Mouse (Mus musculus) CH12.LX (cell line): Measurements from ENCODE around the gene Fermt1. TPM values are rescaled to one million over a fixed set of nuclear protein-coding genes. Genes with fewer than 3 reads are reported as not detected.

Experiments used
- DNase-seq: peaks from one replicate; pipeline ENCODE4 v3.0.0-alpha.2; 2013; ENCODE audit errors: extremely low read depth
- H3K27ac ChIP-seq: 2 replicates; pipeline ENCODE4 v1.5.1; 2012; ENCODE audit warnings: low read depth, mild to moderate bottlenecking, control low read depth, moderate library complexity; ENCODE audit not compliant: insufficient read depth
- H3K27me3 ChIP-seq: replicated peaks from 2 replicates; pipeline ENCODE3; 2012; ENCODE audit warnings: inconsistent platforms
- H3K36me3 ChIP-seq, 2 experiments: replicated peaks in 1 of 2; 2 replicates each; pipeline versions ENCODE3 to v1.6.1; 2012; ENCODE audit warnings: inconsistent platforms in 1 of 2, low read length in 1 of 2, mild to moderate bottlenecking in 1 of 2, mixed read lengths in 1 of 2, moderate library complexity in 1 of 2; ENCODE audit not compliant: control insufficient read depth in 1 of 2, insufficient read depth in 1 of 2
- H3K4me1 ChIP-seq, 2 experiments: 2 replicates each; pipeline ENCODE4 v1.6.1; 2012; ENCODE audit warnings: inconsistent platforms in 1 of 2, moderate library complexity in 1 of 2; ENCODE audit not compliant: insufficient read depth in 2 of 2, control insufficient read depth in 1 of 2
- H3K4me2 ChIP-seq: 2 replicates; pipeline ENCODE4 v1.6.1; 2012; ENCODE audit warnings: low read depth, mild to moderate bottlenecking, control low read depth; ENCODE audit not compliant: poor library complexity, insufficient read depth, severe bottlenecking
- H3K4me3 ChIP-seq, 3 experiments: fragments of 150-350 bp in 1 of 3; sonication (generic) in 1 of 3; replicated peaks in 1 of 3; 2 replicates each; pipeline versions ENCODE3 to v1.5.1; 2011 to 2012; ENCODE audit warnings: low read depth in 2 of 3, low read length in 2 of 3, mild to moderate bottlenecking in 2 of 3, moderate library complexity in 2 of 3, control low read depth in 1 of 3, improper control_type of control experiment in 1 of 3, inconsistent platforms in 1 of 3, mixed read lengths in 1 of 3; ENCODE audit not compliant: poor library complexity in 1 of 3
- H3K79me2 ChIP-seq: replicated peaks from 2 replicates; pipeline ENCODE4 v1.6.1; 2012; ENCODE audit warnings: mild to moderate bottlenecking, moderate library complexity; ENCODE audit not compliant: control insufficient read depth, poor library complexity, insufficient read depth, severe bottlenecking; ENCODE audit errors: extremely low read depth
- H3K9ac ChIP-seq: 2 replicates; pipeline ENCODE4 v1.6.1; 2012; ENCODE audit warnings: low read depth, mild to moderate bottlenecking, control low read depth, moderate library complexity; ENCODE audit not compliant: insufficient read depth
- H3K9me3 ChIP-seq: replicated peaks from 2 replicates; pipeline ENCODE3; 2012; ENCODE audit warnings: low read length, inconsistent platforms, mixed read lengths
- BHLHE40 ChIP-seq: IDR thresholded peaks from 2 replicates; pipeline ENCODE4 v1.6.1; 2011; ENCODE audit warnings: mild to moderate bottlenecking, low read depth, low read length, improper control_type of control experiment
- CHD1 ChIP-seq: IDR thresholded peaks from 2 replicates; pipeline ENCODE4 v1.6.1; 2012; ENCODE audit warnings: low read depth, low read length, improper control_type of control experiment, inconsistent platforms
- CHD2 ChIP-seq: IDR thresholded peaks from 2 replicates; pipeline ENCODE4 v1.6.1; 2011; ENCODE audit warnings: low read length, improper control_type of control experiment
- CTCF ChIP-seq, 2 experiments: IDR thresholded peaks in 1 of 2; conservative IDR thresholded peaks in 1 of 2; 2 replicates each; pipeline ENCODE4 v1.5.1; 2011 to 2012; ENCODE audit warnings: low read depth in 2 of 2, low read length in 2 of 2, improper control_type of control experiment in 1 of 2, inconsistent platforms in 1 of 2, mild to moderate bottlenecking in 1 of 2, moderate library complexity in 1 of 2
- ELF1 ChIP-seq: IDR thresholded peaks from 2 replicates; pipeline ENCODE4 v1.6.1; 2014; ENCODE audit warnings: low read depth, mild to moderate bottlenecking, inconsistent platforms, low read length, improper control_type of control experiment
- HCFC1 ChIP-seq: IDR thresholded peaks from 2 replicates; pipeline ENCODE4 v1.6.1; 2012; ENCODE audit warnings: low read depth, mild to moderate bottlenecking, inconsistent platforms, low read length, improper control_type of control experiment
- IRF4 ChIP-seq: IDR thresholded peaks from 2 replicates; pipeline ENCODE4 v1.6.1; 2014; ENCODE audit warnings: low read depth, mild to moderate bottlenecking, inconsistent platforms, low read length, improper control_type of control experiment
- JUND ChIP-seq: conservative IDR thresholded peaks from 2 replicates; pipeline ENCODE4 v1.6.1; 2011; ENCODE audit warnings: low read depth, low read length, improper control_type of control experiment
- KAT2A ChIP-seq: IDR thresholded peaks from 2 replicates; pipeline ENCODE4 v1.6.1; 2012; ENCODE audit warnings: low read length, improper control_type of control experiment, inconsistent platforms; ENCODE audit not compliant: insufficient replicate concordance
- MAFK ChIP-seq: IDR thresholded peaks from 2 replicates; pipeline ENCODE4 v1.6.1; 2011; ENCODE audit warnings: low read length, improper control_type of control experiment; ENCODE audit not compliant: insufficient replicate concordance
- MAX ChIP-seq: IDR thresholded peaks from 2 replicates; pipeline ENCODE4 v1.6.1; 2011; ENCODE audit warnings: low read length, improper control_type of control experiment
- MAZ ChIP-seq: IDR thresholded peaks from 2 replicates; pipeline ENCODE4 v1.6.1; 2012; ENCODE audit warnings: low read depth, mild to moderate bottlenecking, inconsistent platforms, low read length, improper control_type of control experiment, moderate library complexity
- MXI1 ChIP-seq: IDR thresholded peaks from 2 replicates; pipeline ENCODE4 v1.6.1; 2011; ENCODE audit warnings: mild to moderate bottlenecking, low read depth, low read length, improper control_type of control experiment
- MYC ChIP-seq: IDR thresholded peaks from 2 replicates; pipeline ENCODE4 v1.6.1; 2011; ENCODE audit warnings: low read depth, mild to moderate bottlenecking, improper control_type of control experiment, low read length
- NRF1 ChIP-seq: IDR thresholded peaks from 2 replicates; pipeline ENCODE4 v1.6.1; 2014; ENCODE audit warnings: low read depth, mild to moderate bottlenecking, inconsistent platforms, low read length, improper control_type of control experiment, moderate library complexity
- PAX5 ChIP-seq: IDR thresholded peaks from 2 replicates; pipeline ENCODE4 v1.6.1; 2012; ENCODE audit warnings: low read length, inconsistent platforms, mixed read lengths
- RAD21 ChIP-seq: IDR thresholded peaks from 2 replicates; pipeline ENCODE4 v1.6.1; 2011; ENCODE audit warnings: low read depth, mild to moderate bottlenecking, low read length, improper control_type of control experiment, moderate library complexity
- SIN3A ChIP-seq: IDR thresholded peaks from 2 replicates; pipeline ENCODE4 v1.6.1; 2012; ENCODE audit warnings: low read length, improper control_type of control experiment, inconsistent platforms
- SMC3 ChIP-seq: IDR thresholded peaks from 2 replicates; pipeline ENCODE4 v1.6.1; 2011; ENCODE audit warnings: low read depth, low read length, improper control_type of control experiment
- TBP ChIP-seq: conservative IDR thresholded peaks from 2 replicates; pipeline ENCODE4 v1.6.1; 2011; ENCODE audit warnings: low read depth, low read length, improper control_type of control experiment
- UBTF ChIP-seq: IDR thresholded peaks from 2 replicates; pipeline ENCODE4 v1.6.1; 2012; ENCODE audit warnings: low read depth, mild to moderate bottlenecking, inconsistent platforms, low read length, improper control_type of control experiment, moderate library complexity
- USF1 ChIP-seq: IDR thresholded peaks from 2 replicates; pipeline ENCODE4 v1.6.1; 2014; ENCODE audit warnings: low read depth, mild to moderate bottlenecking, inconsistent platforms, low read length, improper control_type of control experiment
- USF2 ChIP-seq: conservative IDR thresholded peaks from 2 replicates; pipeline ENCODE4 v1.6.1; 2011; ENCODE audit warnings: low read depth, low read length, improper control_type of control experiment
- ZC3H11A ChIP-seq: IDR thresholded peaks from 2 replicates; pipeline ENCODE4 v1.6.1; 2012; ENCODE audit warnings: low read depth, mild to moderate bottlenecking, inconsistent platforms, low read length, improper control_type of control experiment
- ZMIZ1 ChIP-seq: IDR thresholded peaks from 2 replicates; pipeline ENCODE4 v1.6.1; 2012; ENCODE audit warnings: low read depth, mild to moderate bottlenecking, inconsistent platforms, low read length, improper control_type of control experiment
- ZNF384 ChIP-seq: IDR thresholded peaks from 2 replicates; pipeline ENCODE4 v1.6.1; 2012; ENCODE audit warnings: low read depth, low read length, improper control_type of control experiment, inconsistent platforms
- dilution Hi-C: fragments of 300-500 bp; cut with MboI; formaldehyde crosslinking; loops from 2 replicates; pipeline ENCODE4 v1.14.3; 2020; ENCODE audit warnings: low sequenced_read_pairs; ENCODE audit not compliant: extremely low pct_unique_long_range_greater_than_20kb, extremely low pct_ligation_motif_present
- in situ Hi-C: fragments of 300-500 bp; cut with MboI; formaldehyde crosslinking; loops from 3 replicates; pipeline ENCODE4 v1.14.3; 2019; ENCODE audit warnings: low sequenced_read_pairs, low pct_ligation_motif_present, low pct_unique_long_range_greater_than_20kb, mixed read lengths
- polyA plus RNA-seq: library from polyadenylated mRNA; unstranded; fragments of >175 nt; gene quantifications from 2 replicates; pipeline ENCODE4 v1.2.1, GENCODE M21; 2012; ENCODE audit warnings: low read depth; ENCODE audit not compliant: insufficient read length
- total RNA-seq, 2 experiments: library from RNA; depleted of rRNA; stranded (reverse); fragments of 300-350 nt in 1 of 2; fragments of >200 nt in 1 of 2; gene quantifications; 2 replicates each; pipeline ENCODE4 v1.2.3; 2012 to 2014

Gene Fermt1
- total and polyA plus RNA-seq, 3 experiments = not detected

- TF ChIP-seq ZC3H11A (no peak), PAX5 (no peak), USF1 (no peak), TBP (no peak), CTCF (conservative IDR thresholded peaks at IDR 0.05 in 1 of 2, IDR thresholded peaks at IDR 0.05 in 1 of 2; ENCODE audit: low read depth in 2 of 2, low read length in 2 of 2) (no peak), RAD21 (no peak), ZMIZ1 (no peak), ELF1 (no peak), MYC (no peak), MAZ (no peak), MXI1 (no peak), BHLHE40 (no peak), JUND (no peak), HCFC1 (no peak)
- Histone ChIP-seq H3K36me3 (no peaks in the 10 kb centered on the region), H3K9me3 (no peaks in the 10 kb centered on the region), H3K79me2 (no peaks in the 10 kb centered on the region), H3K9ac (no peak overlapping the region), H3K4me3 (no peak overlapping the region), H3K27me3 (peaks cover 19% of the 10 kb centered on the region), H3K4me2 (no peak overlapping the region), H3K4me1 (no peaks in the 10 kb centered on the region), H3K27ac (no peak overlapping the region)
- DNase-seq = no peak
- dilution Hi-C loops = no loop called here
- in situ Hi-C loops = no loop called here
These were observed 12.1 kb upstream of the Fermt1 start for GRCm38 (mm10) chr2:132957786-132958185.

GRCm38 (mm10) chr2:132952197-132952596 is 6.5 kb upstream of the Fermt1 start:
- no peak overlapping the region for H3K27ac ChIP-seq
- no peak overlapping the region for H3K9ac ChIP-seq
- no peaks in the 10 kb centered on the region for H3K36me3 ChIP-seq
- no peaks in the 10 kb centered on the region for H3K79me2 ChIP-seq
- peaks cover 0 to 5% of the 10 kb centered on the region in 2 experiments; a peak in 2 of 4 replicates for H3K4me1 ChIP-seq
- TF ChIP-seq CHD1 = no peak
- no peak for TF ChIP-seq HCFC1
- TF ChIP-seq IRF4 = no peak
- TF ChIP-seq RAD21 = peak; percentile 45
- TF ChIP-seq USF2 = no peak
- TF ChIP-seq SIN3A = no peak
- no peak for TF ChIP-seq CHD2
- no peak for TF ChIP-seq KAT2A
- no peak for TF ChIP-seq MAX
- TF ChIP-seq MAFK = no peak
- no peak for TF ChIP-seq ZNF384
- peak; percentile 38 for TF ChIP-seq SMC3
- TF ChIP-seq JUND = no peak
- no peak for TF ChIP-seq MYC
- peak in 1 of 2 experiments; percentile 62; a peak in 2 of 4 replicates for TF ChIP-seq CTCF (conservative IDR thresholded peaks at IDR 0.05 in 1 of 2, IDR thresholded peaks at IDR 0.05 in 1 of 2; ENCODE audit: low read depth in 2 of 2, low read length in 2 of 2)
- no peak for TF ChIP-seq NRF1
- no peak for TF ChIP-seq UBTF
- peaks cover 13% of the 10 kb centered on the region for H3K27me3 ChIP-seq
- no peaks in the 10 kb centered on the region for H3K9me3 ChIP-seq
- in situ Hi-C loops = no loop called here
- no peak overlapping the region for H3K4me3 ChIP-seq
- dilution Hi-C loops = no loop called here
- H3K4me2 ChIP-seq = no peak overlapping the region
- DNase-seq = peak; percentile 8
